Mouse (Mus musculus) frontal cortex, adult 2 months (tissue): ENCODE measurements around the gene Atf6b. TPM values are rescaled to one million over a fixed set of nuclear protein-coding genes. Genes with fewer than 3 reads are reported as not detected.

Experiments used
- DNase-seq, 2 experiments: peaks; one replicate each; pipeline ENCODE4 v3.0.0; 2022; ENCODE audit warnings: low spot score in 1 of 2; ENCODE audit errors: extremely low spot score in 1 of 2
- polyA plus RNA-seq: library from polyadenylated mRNA; depleted of rRNA; stranded (reverse); fragments of >200 nt; gene quantifications from 2 replicates; pipeline ENCODE4 v1.2.3, GENCODE M21; 2012

Atf6b gene
- polyA plus RNA-seq, 1 experiment, result 59.6 TPM

DNA sequence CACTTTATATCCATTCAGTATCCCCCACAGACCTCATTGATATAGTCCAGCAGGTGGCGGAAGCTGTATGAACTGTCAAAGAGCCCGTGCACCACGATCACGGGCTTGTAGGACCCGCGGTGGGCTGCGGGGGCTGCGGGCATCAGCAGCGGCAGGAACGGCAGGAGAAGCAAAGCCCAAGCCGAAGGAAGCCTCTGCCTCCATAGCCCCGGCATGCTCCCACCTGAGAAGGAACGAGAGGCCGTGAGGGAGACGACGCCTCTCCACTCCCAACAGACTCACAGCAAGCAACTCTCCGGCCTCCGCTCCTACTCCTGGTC lies 20.2 kb upstream of the Atf6b start:
- no peak for DNase-seq

GRCm38 (mm10) chr17:34627093-34627942 lies 19.6 kb upstream of the Atf6b start:
- peak; percentile 82 to 93 for DNase-seq

DNA sequence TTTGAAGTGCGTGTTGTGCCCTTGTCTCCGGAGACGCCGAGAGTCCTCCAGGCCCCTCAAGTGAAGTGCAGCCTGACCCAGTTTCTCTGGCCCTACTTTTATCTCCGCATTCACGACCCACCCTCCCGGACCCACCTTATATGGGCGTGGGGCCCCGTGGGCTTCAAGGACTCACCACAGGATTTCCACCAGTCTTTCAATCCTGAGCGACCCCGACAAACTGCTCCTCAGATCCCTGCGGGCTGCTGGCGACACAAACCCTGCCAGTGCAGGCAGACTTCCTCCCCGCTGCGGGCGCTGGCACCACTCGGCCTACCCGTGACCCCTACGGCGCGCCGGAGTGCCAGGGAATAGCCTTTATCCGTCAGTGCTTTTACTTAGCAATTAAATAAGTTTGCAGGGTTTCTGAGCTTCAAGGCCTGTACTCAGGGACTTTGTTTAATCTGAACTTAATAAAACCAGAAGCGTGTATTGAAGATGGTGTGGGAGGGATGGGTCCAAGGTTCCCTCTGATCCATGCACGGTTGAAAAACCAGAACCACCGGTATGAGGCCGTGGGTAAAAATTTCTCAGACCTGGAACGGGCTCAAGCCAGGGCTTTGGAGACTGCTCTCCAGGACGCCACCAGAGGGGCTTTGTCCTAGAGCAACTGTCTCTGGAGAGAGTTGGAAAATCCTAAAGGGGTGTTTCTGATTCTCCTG lies 18.9 kb upstream of the Atf6b start, which contains the start of gene Ppt2:
Ppt2 (minus strand) TSS at position 568 of the 701 bp plus-strand sequence.
- DNase-seq, result no peak

DNA sequence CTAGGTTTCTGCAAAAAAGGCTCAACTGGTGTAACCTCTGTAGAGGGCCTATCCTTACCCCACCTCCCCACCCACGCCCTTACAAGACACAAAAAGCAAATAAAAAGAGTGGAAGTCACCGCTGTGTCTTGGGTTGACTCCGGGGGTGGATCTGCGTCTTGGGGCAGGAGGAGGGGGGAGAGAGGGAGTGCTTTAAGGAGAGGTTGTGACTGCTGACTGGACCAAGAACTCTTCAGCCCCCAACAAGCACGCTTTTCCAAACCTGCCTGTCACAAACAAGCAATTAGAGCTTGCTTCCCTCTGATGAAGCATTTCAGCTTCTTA lies 18.3 kb upstream of the Atf6b start:
- DNase-seq, result no peak

- peak; percentile 66 to 77 for DNase-seq
These were observed 17.7 kb upstream of the Atf6b start, which contains the start of gene Prrt1 for GRCm38 (mm10) chr17:34629221-34629751. Gene Prrt1 (plus strand): TSS chr17:34629533.

DNA sequence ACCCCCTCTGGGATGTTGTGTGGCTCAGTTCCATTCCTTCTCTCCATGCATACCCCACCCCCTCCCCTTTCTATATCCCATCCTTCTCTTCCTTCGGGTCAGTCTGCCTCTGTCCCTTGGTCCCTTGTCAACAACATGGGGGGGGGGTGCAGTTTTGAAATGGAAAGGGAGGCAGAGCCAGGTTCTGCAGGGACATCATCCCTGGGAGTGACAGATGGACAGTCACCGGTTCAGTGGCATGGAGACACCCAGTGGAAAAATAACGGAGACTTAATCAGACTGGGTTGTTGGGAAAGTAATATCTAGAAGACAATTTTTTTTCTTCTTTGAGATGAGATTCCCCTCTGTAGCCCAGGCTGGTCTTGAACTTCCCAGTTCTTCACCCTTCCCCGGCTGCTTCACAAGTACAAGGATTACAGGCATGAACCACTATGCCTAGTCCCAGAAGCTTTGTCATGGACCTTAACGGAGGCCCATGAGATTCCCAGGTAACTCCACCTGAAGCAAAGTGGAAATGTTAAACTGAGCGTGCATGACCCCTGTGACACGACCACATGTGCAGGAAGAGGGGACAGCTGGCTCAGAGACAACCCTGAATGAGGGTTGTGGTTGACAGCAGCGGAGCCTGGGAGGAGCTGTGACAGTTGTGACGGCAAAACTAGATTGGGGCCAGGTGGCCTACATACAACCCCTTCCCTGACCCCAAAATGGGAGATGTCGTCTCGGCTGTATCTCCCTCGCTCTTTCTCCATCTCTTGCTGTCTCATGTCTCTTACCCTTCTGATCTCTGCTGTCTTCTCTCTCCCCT lies 16.9 kb upstream of the Atf6b start:
- no peak for DNase-seq

- DNase-seq, result no peak
These were observed 16.1 kb upstream of the Atf6b start for GRCm38 (mm10) chr17:34630761-34631301.

DNA sequence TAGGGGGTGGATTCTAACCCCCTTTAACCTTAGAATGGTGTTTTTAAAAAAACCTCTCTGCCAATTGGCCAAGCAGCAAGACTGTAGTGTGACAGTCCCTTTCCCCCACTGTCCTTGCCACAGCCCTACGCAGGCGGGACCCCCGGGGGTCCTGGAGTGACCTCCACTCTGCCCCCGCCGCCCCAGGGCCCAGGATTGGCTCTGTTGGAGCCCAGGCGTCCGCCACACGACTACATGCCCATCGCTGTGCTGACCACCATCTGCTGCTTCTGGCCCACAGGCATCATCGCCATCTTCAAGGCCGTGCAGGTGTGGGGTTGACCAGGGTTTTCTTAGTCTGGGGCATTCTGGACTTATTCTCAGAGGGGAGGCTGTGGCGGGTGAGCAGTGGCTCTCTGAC lies 15.3 kb upstream of the Atf6b start:
- DNase-seq, result no peak

DNA sequence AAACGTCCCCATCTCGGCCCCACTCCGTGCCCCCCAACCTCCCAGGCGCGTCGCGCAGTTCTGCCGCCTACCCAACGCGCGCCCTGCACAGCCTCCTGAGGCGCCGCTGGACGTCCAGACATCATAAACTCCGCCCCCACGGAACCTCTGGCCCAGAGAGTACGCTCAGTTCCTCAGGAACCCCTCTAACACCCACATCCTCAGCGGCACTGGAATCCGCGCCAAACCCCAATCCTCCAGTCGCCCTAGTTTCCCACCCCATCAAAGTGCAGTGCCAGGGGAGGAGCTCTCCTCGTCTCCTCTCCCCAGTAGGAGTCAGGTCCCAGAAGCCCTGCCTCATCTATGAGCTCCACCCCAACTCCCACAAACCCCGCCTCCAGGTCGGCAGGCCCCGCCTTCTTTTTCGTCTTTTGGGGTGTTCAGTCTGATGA lies 14.7 kb upstream of the Atf6b start:
- peak; percentile 85 to 90 for DNase-seq

- no peak for DNase-seq
These were observed 11.3 kb upstream of the Atf6b start for GRCm38 (mm10) chr17:34635671-34636070.

- DNase-seq, result no peak
These were observed 9.5 kb upstream of the Atf6b start for GRCm38 (mm10) chr17:34637459-34637858.

DNA sequence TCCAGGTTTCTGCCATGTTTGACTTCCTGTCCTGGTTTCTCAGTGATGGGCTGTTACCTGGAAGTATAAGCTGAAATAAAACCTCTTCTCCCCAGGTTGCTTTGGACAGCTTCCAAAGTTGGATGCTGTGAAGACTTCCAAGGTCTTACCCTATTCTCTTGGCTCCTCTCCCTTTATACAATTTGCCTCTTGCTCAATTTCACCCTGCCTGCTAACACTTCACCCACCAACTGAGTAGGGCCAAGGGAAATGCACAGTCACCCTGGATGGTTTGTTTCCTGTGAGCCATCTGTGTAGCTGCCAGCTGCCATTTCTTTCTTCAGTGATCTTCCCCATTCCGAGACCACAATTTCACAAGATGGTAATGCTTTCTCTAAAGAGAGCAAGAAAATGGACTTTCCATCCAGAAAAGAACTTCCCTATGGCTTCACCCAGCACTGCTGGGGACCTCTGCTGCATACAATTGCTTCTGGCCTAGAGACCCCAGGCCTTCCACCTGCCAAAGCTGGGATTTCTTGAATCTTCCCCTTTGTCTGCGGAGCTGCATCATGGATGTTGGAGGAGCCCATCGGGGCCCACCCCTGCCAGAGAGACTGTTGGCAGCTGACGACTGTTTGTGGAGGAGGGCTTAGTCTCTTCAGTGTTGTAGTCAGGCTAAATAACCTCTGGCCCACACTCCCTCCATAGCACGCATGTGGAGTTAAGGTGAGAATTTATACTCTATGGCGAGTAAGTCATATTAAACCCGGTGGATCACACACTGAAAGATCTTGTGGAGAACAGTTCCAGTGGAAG lies 7.3 kb upstream of the Atf6b start:
- DNase-seq, result no peak

DNA sequence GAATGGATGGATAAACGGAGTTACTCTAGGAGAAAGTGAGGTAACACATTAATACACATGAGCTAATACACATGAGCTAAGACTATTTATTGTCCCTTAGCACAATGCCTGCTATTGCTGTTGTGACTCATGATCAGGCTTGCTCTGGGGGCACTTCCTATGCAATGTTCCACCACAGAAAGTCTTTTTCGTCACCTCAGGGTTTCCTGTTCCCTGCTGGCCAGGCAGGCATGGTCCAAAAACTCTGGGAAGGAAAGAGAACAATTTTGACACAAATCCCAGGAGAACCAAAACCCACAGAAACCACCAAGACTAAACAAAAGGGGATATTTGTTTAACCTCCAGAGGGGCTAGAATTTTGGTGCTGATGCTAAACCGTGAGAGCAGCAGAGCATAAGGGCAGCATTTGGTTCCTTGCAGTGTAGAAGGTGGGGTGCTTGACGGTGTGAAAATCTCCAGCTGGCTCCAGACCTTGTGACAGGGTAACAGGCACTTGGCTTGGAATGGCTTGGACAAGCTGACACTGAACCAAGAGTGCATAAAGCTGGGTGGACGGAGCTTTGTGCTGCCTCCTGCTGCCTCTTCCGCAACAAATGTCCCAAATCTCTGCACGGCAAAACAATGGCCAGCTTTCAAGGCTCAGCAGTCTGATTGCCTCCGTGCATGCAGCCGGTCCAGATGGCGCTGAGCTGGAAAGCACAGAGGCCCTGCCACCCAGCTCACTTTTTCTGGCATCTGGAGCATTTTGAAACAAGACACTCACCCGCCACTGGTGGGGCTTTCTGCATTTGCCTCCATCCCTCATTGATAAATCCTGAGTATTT lies 6.0 kb upstream of the Atf6b start:
- no peak for DNase-seq

- no peak for DNase-seq
These were observed 5.0 kb upstream of the Atf6b start for GRCm38 (mm10) chr17:34641945-34642344.

- no peak for DNase-seq
These were observed 3.6 kb upstream of the Atf6b start for GRCm38 (mm10) chr17:34643379-34643778.

DNA sequence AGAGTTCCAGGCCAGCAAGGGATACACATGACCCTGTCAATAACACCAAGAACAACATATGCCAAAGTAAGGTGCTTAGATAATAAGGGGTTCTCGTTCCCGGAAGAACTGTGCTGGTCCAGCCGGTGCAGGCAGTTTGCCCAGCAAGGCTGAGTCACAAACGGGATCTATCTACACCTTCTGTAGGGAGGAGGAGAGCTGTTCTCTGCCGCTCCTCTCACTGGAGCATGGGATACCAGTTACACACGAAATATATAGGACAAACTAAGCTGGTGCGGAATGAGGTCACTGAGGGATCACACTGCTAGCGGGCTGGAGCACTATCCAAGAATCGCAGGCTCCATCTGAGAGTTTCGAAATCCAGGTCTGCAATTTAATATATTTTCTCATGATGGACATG lies 3.0 kb upstream of the Atf6b start:
- no peak for DNase-seq

- peak; percentile 97 to 99 for DNase-seq
These were observed 2.3 kb upstream of the Atf6b start, which contains the start of gene Fkbpl for GRCm38 (mm10) chr17:34644608-34645007. Gene Fkbpl (plus strand): TSS chr17:34644764.

DNA sequence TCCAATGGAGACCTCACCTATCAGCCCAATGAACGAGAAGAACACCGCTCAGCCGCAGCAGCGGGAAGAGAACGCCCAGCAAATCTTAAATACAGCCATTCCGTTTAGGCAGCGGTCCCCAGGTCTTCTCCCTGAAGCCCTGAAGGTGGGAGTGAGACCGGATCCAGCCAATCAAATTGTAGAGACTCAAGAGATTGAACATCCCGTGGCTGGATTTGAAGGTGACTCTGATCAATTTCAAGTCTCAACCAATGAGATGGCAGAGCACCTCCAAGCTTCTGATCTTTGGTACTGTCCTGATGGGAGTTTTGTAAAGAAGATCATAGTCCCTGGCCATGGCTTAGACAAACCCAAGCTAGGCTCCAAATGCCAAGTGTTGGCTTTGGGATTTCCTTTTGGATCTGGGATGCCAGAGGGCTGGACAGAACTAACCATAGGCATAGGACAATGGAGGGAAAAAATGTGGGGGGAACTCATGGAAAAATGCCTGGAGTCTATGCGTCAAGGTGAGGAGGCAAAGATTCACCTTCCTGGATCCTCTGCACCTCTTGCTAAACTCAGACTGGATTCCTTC lies 1.6 kb upstream of the Atf6b start:
- no peak for DNase-seq
